Mouse (Mus musculus) left cerebral cortex, postnatal 14 days (tissue): ENCODE results near the gene Gtpbp2. TPM values are rescaled to one million over a fixed set of nuclear protein-coding genes. Genes with fewer than 3 reads are reported as not detected.

Source experiments
- DNase-seq, 2 experiments: peaks; one replicate each; pipeline ENCODE4 v3.0.0; 2021 to 2022; ENCODE audit warnings: low spot score in 2 of 2, mixed read lengths in 1 of 2
- intact Hi-C: fragments of 180-260 bp; cut with DNase I; formaldehyde crosslinking; loops from one replicate; pipeline ENCODE4 v1.15.1; 2025
- long read RNA-seq, 2 experiments: library from polyadenylated mRNA; stranded (forward); transcript quantifications; one replicate each; pipeline ENCODE4 v2.0.0; 2021
- total RNA-seq, 2 experiments: library from RNA; stranded (reverse); gene quantifications; 2 replicates each; pipeline ENCODE4 v1.2.3; 2021

Gtpbp2 gene
- 100 to 1,000 TPM in 1 of 2 experiments, 10 to 100 TPM in 1; 95.4 to 106 TPM for total RNA-seq
- long read RNA-seq, experiment 1, transcript Gtpbp2-201 (12 exons, 2,966 nt): major isoform, 18 of 27 reads
- long read RNA-seq, experiment 1, partial matches to known transcripts: 2 of 27 reads
- long read RNA-seq, experiment 1, other reads (novel, unspliced or antisense): 6 of 27 reads
- long read RNA-seq, experiment 2, transcript Gtpbp2-201 (12 exons, 2,966 nt): major isoform, 22 of 43 reads
- long read RNA-seq, experiment 2, partial matches to known transcripts: 8 of 43 reads
- long read RNA-seq, experiment 2, other reads (novel, unspliced or antisense): 11 of 43 reads

- intact Hi-C loops: no loop called here
- DNase-seq: peak; percentile 97 to 100
These were observed at the start of gene Gtpbp2 for GRCm38 (mm10) chr17:46160686-46161085. Gene Gtpbp2 (plus strand): TSS chr17:46161032.

DNA sequence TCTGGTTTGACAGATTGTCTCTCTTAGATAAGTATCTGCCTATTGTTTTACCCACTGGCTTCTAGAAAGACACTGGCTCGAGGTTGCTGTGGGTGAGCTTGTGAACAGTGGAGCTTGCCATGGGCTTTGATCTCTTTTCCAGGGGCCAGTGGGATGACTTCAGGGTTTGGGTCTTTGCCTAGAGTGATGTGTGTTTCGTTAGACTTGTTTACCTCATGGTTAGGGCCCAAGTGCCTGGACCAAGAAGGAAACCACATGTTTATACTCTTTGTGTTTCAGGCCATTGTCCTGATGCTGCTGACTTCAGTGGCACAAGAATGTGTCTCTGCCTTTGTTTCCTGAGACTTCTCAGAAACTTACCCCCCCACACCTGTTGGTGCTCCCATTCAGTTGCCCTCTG is 45.3 kb upstream of the Gtpbp2 start:
- no peak for DNase-seq
- intact Hi-C loops: no loop called here

DNA sequence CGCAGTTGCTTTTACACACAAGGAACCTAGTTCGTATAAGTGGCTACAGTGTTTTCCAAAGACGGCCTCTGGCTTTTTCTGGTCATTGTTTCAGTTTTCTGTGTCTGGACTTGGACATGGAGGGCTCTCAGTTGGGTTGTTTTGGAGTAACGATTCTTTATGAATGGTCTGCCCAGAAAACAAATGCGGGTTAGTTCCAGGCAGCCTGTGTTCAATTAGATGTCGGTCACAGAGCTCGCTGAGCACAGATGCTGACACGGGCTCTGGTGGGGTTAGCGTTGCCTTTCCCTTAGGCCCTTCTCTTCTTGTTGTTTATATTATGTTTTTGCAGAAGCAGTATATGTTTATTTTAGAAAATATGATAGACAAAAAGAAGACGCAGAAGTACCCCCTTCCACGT is 44.7 kb upstream of the Gtpbp2 start:
- no peak for DNase-seq
- intact Hi-C loops: no loop called here

GRCm38 (mm10) chr17:46116881-46117280 is 44.0 kb upstream of the Gtpbp2 start:
- intact Hi-C loops: no loop called here

GRCm38 (mm10) chr17:46117623-46118422 is 43.0 kb upstream of the Gtpbp2 start:
- no peak for DNase-seq
- intact Hi-C loops: no loop called here

More at GRCm38 (mm10) chr17:46116881-46117280, 44.0 kb upstream of the Gtpbp2 start:
- no peak for DNase-seq

GRCm38 (mm10) chr17:46118423-46118850 is 42.4 kb upstream of the Gtpbp2 start:
- no peak for DNase-seq
- intact Hi-C loops: no loop called here

- intact Hi-C loops: no loop called here
- DNase-seq: peak; percentile 29 to 64
These were observed 41.2 kb upstream of the Gtpbp2 start for GRCm38 (mm10) chr17:46119641-46120040.

DNA sequence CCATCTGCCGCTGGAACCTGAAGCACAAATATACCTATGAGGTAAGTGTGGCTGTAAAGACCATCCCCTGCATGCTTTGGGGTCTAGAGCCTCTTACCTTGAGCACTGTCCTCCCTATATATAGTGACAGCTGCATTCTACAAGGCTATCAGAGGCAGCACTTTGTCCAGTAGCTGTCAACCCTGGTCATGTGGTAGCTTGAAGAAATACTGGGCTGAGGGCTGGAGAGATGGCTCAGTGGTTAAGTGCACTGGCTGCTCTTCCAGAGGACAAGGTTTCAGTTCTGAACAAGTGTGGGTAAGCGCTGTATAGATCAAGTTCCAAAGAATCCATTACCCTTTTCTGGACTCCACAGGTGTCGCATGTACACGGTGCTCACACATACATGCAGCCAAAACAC is 38.0 kb upstream of the Gtpbp2 start:
- no peak for DNase-seq
- intact Hi-C loops: no loop called here

DNA sequence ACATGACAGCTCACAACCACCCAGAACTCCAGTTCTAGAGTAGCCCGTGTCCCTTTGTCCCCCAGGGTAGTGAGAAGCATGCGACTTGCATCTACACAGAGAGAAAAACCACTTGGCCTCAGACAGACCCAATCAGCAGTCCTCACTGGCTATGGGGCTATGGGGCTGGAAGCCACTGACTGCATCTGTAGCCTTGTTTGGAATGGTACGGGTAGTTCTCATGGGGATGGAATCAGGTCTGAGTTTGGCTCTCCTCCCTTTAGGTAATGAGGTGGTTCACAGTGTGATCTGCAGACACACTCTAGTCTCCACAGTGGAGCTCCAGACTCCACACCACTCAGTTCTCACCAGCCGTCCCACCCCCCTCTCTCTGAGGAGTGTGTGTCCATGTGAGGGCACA is 37.5 kb upstream of the Gtpbp2 start:
- intact Hi-C loops: no loop called here
- DNase-seq: no peak

DNA sequence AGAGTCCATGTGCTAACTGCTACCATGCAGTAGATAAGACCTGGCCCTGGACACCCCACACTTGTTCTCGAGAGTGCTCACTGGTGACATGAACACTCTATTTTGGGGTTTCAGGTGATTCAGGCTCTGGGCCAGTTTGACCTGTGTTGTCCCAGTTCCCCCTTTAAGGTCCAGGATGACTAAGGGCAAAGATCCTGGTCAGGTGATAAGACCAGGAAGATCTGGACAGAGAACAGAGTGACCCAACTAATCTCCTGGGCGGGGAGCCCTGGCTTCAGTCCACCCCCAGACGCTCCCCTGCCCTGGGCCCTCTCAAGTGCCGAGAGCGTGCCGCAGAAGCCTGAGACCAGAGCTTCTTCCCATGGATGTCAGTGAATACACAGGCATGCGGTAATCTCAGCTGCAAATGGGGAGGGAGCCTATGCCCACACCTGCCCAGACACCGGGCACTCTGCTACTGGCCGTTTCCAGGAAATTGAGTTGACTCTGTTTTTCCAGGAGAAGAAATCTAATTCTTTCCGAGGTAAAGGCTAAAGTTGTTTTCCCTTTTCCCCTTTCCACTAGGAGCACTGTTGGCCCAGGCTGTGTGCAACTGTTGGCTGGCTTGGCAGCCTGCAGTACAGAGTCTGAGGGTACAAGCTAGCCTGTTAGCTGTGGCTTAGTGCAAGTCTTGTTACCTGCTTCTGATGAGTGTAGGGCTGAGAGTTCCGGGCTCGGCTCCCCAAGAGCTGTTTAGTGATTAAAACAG is 36.7 kb upstream of the Gtpbp2 start:
- no peak for DNase-seq
- intact Hi-C loops: no loop called here

DNA sequence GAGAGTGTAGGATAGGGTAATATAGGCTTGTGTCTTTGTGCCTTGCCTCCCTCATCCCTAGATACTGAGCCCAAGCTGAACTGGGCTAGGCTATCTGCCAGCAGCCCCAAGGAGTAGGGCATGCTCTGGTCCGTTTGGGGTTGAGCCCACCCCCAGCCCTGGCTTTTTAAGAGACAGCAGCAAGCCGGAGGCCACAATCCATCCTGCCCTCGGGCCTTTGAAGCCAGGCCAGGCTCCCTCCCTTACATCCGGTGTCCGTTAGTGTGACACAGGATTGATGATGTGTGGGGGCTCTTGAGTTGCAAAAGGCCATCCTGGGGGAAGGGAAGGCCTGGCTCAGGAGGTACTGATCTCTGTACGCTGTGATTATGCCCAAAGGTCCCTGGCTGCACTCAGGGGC is 34.2 kb upstream of the Gtpbp2 start:
- DNase-seq: no peak
- intact Hi-C loops: no loop called here

GRCm38 (mm10) chr17:46127814-46128493 is 32.9 kb upstream of the Gtpbp2 start:
- intact Hi-C loops: no loop called here
- no peak for DNase-seq

- intact Hi-C loops: loop anchor here (5.0 kb wide), 1 partner anchor 98 kb away; the partner anchor contains the start of gene Vegfa
- DNase-seq: no peak
These were observed 30.9 kb upstream of the Gtpbp2 start for GRCm38 (mm10) chr17:46129741-46130498.

DNA sequence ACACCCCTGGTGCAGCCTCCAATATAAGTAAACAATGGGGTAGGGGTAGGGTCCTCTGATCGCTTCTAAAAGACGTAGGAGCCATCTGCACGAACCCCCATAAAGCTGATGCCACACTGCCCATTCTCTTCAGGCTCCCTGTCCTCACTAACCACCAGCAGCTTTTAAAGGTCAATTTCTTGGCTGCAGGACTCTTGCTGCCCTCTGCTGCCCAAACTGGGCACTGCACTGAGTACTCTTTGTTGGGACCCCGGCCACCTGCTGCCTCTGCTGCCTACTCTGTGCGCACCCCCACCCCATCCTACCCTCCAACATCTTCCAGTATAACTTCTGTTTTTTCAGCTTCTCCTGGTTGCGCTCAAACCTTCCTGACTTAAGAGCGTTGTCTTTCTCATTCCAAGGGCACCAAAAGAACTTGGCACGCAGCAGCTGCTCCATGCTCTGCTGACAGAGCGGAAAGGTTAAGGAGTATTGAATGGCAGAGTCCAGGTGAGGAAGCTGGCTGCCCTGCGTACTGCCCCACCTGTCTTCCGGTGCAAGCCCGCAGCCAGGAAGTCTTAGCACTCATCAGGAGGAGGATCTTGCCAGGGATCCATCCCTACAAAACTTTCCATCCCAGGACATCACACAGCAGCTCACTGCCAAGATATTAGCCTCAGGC is 28.6 kb upstream of the Gtpbp2 start:
- intact Hi-C loops: loop anchor here (1.0 to 5.0 kb wide), 2 partner anchors 100 to 401 kb away; partner anchors contain the start of gene Vegfa
- DNase-seq: peak; percentile 69 to 78

GRCm38 (mm10) chr17:46132862-46133261 is 28.0 kb upstream of the Gtpbp2 start:
- no peak for DNase-seq
- intact Hi-C loops: loop anchor here (1.0 to 5.0 kb wide), 2 partner anchors 101 to 402 kb away; partner anchors contain the start of gene Vegfa

DNA sequence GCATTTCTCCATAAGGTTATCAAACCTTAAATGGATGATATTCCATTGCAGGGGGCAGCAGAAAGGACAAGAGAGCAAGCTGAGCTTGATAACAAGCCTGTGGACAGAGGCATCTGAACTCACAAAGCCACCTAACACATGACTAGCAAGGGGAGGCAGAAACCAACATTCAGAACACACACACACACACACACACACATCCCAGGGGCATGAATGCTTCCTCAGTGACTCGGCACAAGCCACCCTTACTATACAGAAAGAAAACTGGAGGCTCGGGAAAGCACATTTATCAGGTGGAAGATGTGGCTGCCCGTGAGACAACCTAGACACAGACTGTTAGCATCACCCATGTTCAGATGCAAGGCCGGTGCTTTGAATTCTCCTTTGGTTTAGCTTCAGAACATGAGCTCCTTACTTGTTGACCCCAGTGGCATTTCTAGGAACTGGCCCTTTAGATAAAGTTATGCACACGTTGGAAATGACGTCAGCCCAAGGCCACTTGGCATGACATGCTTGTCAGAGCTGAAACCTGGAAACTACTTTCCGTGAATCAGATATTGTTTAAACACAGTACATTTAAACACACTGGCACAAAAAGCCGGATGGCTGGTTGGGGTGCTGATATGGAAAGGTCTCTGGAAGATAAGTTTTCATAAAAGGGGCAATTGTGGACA is 22.1 kb upstream of the Gtpbp2 start:
- intact Hi-C loops: no loop called here
- no peak for DNase-seq

DNA sequence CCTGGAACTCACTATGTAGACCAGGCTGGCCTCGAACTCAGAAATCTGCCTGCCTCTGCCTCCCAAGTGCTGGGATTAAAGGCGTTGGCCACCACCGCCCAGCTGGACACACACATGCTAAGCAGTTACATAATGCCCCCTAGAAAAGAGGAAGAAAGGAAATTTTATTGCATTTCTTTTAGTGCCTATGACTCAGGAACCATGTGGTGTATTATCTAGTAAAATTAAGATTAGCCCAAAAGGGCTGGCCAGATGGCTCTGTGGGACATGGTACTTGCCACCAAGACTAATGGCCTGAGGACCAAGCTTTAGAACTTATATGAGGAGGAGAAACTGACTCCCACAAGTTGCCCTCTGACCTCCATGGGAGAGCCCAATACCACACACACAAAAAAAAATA is 21.0 kb upstream of the Gtpbp2 start:
- DNase-seq: no peak
- intact Hi-C loops: no loop called here
